Mouse (Mus musculus): Measurements from ENCODE around the gene Gm49673. TPM values are rescaled to one million over a fixed set of nuclear protein-coding genes. Genes with fewer than 3 reads are reported as not detected.
"Not testable (repeated sequence)": the region's sequence is repeated elsewhere in the genome, so short reads cannot be mapped to it uniquely, and the experiment has no call there.

Gm49673 gene
- total and polyA plus RNA-seq, 2 experiments from 2014 or later, result not detected

DNA sequence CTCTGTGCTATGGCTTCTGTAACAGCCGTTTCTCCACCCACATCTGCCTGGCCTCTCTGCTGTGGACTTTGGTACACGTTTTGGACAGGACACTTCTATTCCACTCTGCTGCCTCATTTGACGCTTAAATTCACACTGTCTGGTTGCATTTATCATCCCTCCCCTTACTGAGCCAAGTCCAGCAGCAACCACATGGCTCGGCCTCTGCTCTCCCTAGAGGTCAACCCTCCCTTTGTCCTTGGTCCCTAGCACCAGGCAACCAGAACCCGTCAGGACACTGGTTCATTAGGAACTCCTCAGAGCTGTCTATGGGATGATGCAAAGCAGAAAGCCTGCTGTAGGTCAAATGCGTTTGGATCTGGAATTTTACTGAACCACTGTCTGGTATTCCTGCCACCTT lies 16.7 kb downstream of the Gm49673 start:
- ATAC-seq (ENCODE audit: insufficient read depth, low read depth); H3K4me1 ChIP-seq (ENCODE audit: control insufficient read depth, insufficient read depth); H3K4me3 ChIP-seq (ENCODE audit: low read depth, low read length); H3K36me3 ChIP-seq (replicated peaks; ENCODE audit: control insufficient read depth, insufficient read depth, low read length); H3K9ac ChIP-seq (replicated peaks; ENCODE audit: low read depth, low read length); H3K27ac ChIP-seq (ENCODE audit: low read depth); H3K9me3 ChIP-seq (replicated peaks; ENCODE audit: control insufficient read depth, low read length); DNase-seq (ENCODE audit: low spot score); H3K27me3 ChIP-seq (ENCODE audit: control insufficient read depth, insufficient read depth, low read length); H3K4me2 ChIP-seq (ENCODE audit: low read depth, low read length): not testable (repeated sequence)
- WGBS, result no CpG with 5 or more reads among the region's 6 CpGs

DNA sequence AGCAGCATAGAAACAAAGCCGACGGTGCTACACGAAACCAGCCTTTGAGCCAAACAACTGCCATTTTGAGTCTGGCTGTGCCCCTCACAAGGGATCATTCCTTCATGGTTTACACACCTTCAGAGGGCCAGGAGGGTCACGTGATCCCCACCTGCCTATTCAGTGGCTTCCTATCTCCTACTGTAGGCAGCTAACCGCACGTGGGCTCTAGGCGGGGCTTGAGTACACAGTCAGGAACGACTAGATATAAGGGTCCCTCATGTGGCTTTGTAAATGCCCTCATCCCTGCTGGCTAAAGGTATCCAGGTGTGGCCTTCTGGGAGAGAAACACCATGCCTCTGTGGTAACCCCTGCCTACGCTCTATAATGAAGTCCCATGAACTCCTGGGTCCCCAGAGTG lies 18.0 kb downstream of the Gm49673 start:
- not testable (repeated sequence) for ATAC-seq (ENCODE audit: insufficient read depth, low read depth); H3K36me3 ChIP-seq (replicated peaks; ENCODE audit: control insufficient read depth, insufficient read depth, low read length); H3K4me3 ChIP-seq (ENCODE audit: low read depth, low read length); H3K27me3 ChIP-seq (ENCODE audit: control insufficient read depth, insufficient read depth, low read length); DNase-seq (ENCODE audit: low spot score); H3K4me1 ChIP-seq (ENCODE audit: control insufficient read depth, insufficient read depth); H3K9ac ChIP-seq (replicated peaks; ENCODE audit: low read depth, low read length); H3K4me2 ChIP-seq (ENCODE audit: low read depth, low read length); H3K9me3 ChIP-seq (replicated peaks; ENCODE audit: control insufficient read depth, low read length); H3K27ac ChIP-seq (ENCODE audit: low read depth)
- whole genome bisulfite sequencing, result 88% methylated on average over 9 of the region's 9 CpGs

DNA sequence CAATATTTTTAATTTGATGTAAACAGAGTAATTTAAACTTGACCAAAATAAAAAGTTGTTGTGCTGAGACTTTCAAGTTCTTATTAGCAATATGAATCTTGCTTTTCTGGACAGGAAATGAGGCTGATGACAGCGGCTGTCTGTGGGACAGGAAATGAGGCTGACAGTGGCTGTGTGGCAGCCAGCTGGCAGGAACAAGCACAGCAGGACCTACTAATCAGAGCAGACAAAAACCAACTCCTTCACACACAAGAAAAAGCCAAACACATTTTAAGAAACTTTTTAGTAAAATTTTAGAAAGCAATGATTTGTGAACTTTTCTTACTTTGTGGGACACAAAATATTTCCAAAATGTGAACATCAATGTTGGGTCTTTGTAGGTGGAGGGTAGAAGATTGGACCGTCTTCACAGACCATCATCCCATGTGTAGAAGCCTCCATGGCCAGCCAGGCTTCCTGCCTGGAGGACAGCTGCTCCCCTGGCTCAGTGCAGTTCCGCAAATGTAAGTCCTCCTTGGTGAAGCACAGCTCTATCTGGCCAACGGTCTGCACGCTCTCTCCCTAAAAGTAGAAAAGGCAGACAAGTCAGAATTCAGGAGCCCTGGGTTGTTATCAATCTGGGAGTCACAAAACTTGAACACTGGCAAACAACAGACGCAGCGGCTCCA lies 19.1 kb downstream of the Gm49673 start:
- H3K9ac ChIP-seq (replicated peaks; ENCODE audit: low read depth, low read length); DNase-seq (ENCODE audit: low spot score); H3K9me3 ChIP-seq (replicated peaks; ENCODE audit: control insufficient read depth, low read length); ATAC-seq (ENCODE audit: insufficient read depth, low read depth); H3K36me3 ChIP-seq (replicated peaks; ENCODE audit: control insufficient read depth, insufficient read depth, low read length); H3K4me2 ChIP-seq (ENCODE audit: low read depth, low read length); H3K4me1 ChIP-seq (ENCODE audit: control insufficient read depth, insufficient read depth); H3K4me3 ChIP-seq (ENCODE audit: low read depth, low read length); H3K27ac ChIP-seq (ENCODE audit: low read depth); H3K27me3 ChIP-seq (ENCODE audit: control insufficient read depth, insufficient read depth, low read length): not testable (repeated sequence)
- 71% methylated on average over 1 of the region's 7 CpGs for WGBS

DNA sequence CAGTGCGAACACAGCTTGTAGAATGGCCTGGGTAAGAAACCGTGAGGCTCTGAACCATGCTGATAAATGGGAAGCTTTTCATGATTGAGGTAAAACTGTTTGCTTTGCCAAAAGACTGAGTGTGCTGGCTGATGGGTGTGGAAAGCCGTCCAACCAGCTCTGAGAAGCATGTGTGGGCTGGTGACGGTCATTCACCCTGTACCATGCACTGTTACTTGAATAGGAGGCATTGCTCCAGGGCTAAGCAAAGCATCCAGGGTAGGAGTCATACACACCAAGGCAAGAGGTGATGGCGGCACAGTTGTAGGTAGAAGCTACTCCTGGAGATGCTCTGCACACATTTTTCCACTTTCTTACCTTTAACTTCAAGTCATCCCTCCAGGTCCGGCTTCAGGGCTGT lies 23.0 kb downstream of the Gm49673 start:
- not testable (repeated sequence) for DNase-seq (ENCODE audit: low spot score); H3K9ac ChIP-seq (replicated peaks; ENCODE audit: low read depth, low read length); H3K36me3 ChIP-seq (replicated peaks; ENCODE audit: control insufficient read depth, insufficient read depth, low read length); ATAC-seq (ENCODE audit: insufficient read depth, low read depth); H3K4me3 ChIP-seq (ENCODE audit: low read depth, low read length); H3K9me3 ChIP-seq (replicated peaks; ENCODE audit: control insufficient read depth, low read length); H3K27me3 ChIP-seq (ENCODE audit: control insufficient read depth, insufficient read depth, low read length); H3K4me1 ChIP-seq (ENCODE audit: control insufficient read depth, insufficient read depth); H3K4me2 ChIP-seq (ENCODE audit: low read depth, low read length); H3K27ac ChIP-seq (ENCODE audit: low read depth)
- WGBS, result 100% methylated on average over 2 of the region's 6 CpGs

DNA sequence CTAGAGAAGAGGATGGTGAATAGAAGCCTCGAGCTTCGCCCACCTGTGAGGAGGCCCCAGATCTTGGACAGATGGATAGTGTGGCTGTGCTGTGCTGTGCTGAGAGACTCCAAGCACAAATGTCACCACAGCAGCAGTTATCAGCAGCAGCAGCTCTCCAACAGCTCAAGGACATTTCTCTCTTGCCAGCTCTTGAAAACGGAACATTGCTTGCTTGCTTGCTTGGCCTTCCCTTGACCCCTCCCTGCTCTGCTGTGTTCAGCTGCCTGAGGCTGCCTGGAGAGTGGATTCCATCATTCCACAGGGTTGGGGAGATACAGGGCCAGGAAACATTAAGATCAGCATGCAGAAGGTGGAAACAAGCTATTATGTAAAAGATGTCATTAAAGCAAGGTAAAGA lies 24.6 kb downstream of the Gm49673 start:
- DNase-seq (ENCODE audit: low spot score); H3K36me3 ChIP-seq (replicated peaks; ENCODE audit: control insufficient read depth, insufficient read depth, low read length); H3K9me3 ChIP-seq (replicated peaks; ENCODE audit: control insufficient read depth, low read length); H3K27me3 ChIP-seq (ENCODE audit: control insufficient read depth, insufficient read depth, low read length); H3K9ac ChIP-seq (replicated peaks; ENCODE audit: low read depth, low read length); H3K4me3 ChIP-seq (ENCODE audit: low read depth, low read length); H3K4me2 ChIP-seq (ENCODE audit: low read depth, low read length); H3K4me1 ChIP-seq (ENCODE audit: control insufficient read depth, insufficient read depth): not testable (repeated sequence)
- H3K27ac ChIP-seq (ENCODE audit: low read depth), result peak overlapping the region; percentile 51; the same call in 1 of the 2 replicates
- WGBS, result no CpG with 5 or more reads among the region's 3 CpGs
- peak; percentile 89 for ATAC-seq (ENCODE audit: insufficient read depth, low read depth)

DNA sequence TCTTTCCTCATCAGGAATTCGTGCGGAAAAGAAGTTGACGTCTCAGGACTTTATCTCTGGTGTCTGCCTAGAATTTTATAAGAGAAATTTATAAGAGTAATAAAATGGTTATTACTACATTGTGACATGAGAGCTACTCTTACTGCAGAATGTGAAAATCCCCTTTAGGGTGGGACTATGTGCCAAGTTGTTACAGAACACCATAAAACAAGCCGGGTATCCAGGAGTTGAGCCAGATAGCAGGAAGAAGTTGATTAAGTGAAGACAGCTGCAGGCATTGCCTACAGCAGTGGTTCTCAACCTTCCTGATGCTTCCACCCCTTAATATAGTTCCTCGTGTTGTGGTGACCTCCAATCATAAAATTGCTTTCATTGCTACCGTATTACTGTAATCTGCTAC lies 30.7 kb downstream of the Gm49673 start:
- DNase-seq (ENCODE audit: low spot score); H3K4me3 ChIP-seq (ENCODE audit: low read depth, low read length); H3K36me3 ChIP-seq (replicated peaks; ENCODE audit: control insufficient read depth, insufficient read depth, low read length); H3K9me3 ChIP-seq (replicated peaks; ENCODE audit: control insufficient read depth, low read length); H3K27ac ChIP-seq (ENCODE audit: low read depth); H3K27me3 ChIP-seq (ENCODE audit: control insufficient read depth, insufficient read depth, low read length); ATAC-seq (ENCODE audit: insufficient read depth, low read depth); H3K4me1 ChIP-seq (ENCODE audit: control insufficient read depth, insufficient read depth); H3K4me2 ChIP-seq (ENCODE audit: low read depth, low read length); H3K9ac ChIP-seq (replicated peaks; ENCODE audit: low read depth, low read length): not testable (repeated sequence)
- no CpG with 5 or more reads among the region's 6 CpGs for WGBS

DNA sequence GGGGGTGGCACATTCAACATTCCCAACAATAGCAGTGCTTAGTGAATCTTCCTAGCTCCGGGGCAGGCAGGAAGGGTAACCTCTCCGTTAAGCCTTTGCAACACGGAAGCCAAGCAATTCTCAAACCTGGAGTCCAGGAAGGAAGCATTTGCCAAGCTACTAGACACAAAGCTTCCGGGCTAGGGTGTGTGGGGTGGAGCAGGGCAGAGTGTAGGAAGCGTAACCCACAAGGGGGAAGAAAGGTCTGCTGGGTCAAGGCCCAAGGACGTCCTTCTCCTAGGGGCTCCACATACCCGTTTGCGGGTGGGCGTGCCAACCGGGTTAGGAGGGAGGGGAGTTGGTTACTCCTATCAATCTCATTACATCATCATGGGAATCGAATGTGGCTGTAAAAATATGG lies 31.2 kb downstream of the Gm49673 start:
- ATAC-seq (ENCODE audit: insufficient read depth, low read depth); H3K9ac ChIP-seq (replicated peaks; ENCODE audit: low read depth, low read length); H3K36me3 ChIP-seq (replicated peaks; ENCODE audit: control insufficient read depth, insufficient read depth, low read length); H3K27ac ChIP-seq (ENCODE audit: low read depth); H3K9me3 ChIP-seq (replicated peaks; ENCODE audit: control insufficient read depth, low read length); H3K27me3 ChIP-seq (ENCODE audit: control insufficient read depth, insufficient read depth, low read length); DNase-seq (ENCODE audit: low spot score); H3K4me3 ChIP-seq (ENCODE audit: low read depth, low read length); H3K4me1 ChIP-seq (ENCODE audit: control insufficient read depth, insufficient read depth); H3K4me2 ChIP-seq (ENCODE audit: low read depth, low read length): not testable (repeated sequence)
- 71% methylated on average over 6 of the region's 11 CpGs for WGBS

DNA sequence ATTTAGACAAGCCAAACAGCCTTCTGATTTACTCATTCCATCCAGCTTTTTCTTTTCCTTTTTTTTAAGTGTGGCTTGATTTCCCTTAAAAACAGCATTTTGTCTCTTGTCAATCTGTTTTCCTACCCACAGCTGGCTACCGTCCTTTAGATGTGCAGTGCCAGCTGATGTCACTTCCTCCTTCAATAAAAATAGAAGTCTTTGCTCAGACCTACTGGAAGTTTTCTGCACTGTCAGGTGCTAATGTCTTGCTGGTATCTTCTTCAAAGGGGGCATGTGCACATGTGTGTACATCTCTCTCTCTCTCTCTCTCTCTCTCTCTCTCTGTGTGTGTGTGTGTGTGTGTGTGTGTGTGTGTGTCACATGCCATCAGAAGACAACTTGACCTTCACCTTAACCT lies 35.4 kb downstream of the Gm49673 start:
- H3K9me3 ChIP-seq (replicated peaks; ENCODE audit: control insufficient read depth, low read length); H3K36me3 ChIP-seq (replicated peaks; ENCODE audit: control insufficient read depth, insufficient read depth, low read length); ATAC-seq (ENCODE audit: insufficient read depth, low read depth); DNase-seq (ENCODE audit: low spot score); H3K4me1 ChIP-seq (ENCODE audit: control insufficient read depth, insufficient read depth); H3K27me3 ChIP-seq (ENCODE audit: control insufficient read depth, insufficient read depth, low read length); H3K4me3 ChIP-seq (ENCODE audit: low read depth, low read length); H3K9ac ChIP-seq (replicated peaks; ENCODE audit: low read depth, low read length); H3K4me2 ChIP-seq (ENCODE audit: low read depth, low read length); H3K27ac ChIP-seq (ENCODE audit: low read depth): not testable (repeated sequence)
- no CpG with 5 or more reads among the region's 1 CpGs for WGBS

DNA sequence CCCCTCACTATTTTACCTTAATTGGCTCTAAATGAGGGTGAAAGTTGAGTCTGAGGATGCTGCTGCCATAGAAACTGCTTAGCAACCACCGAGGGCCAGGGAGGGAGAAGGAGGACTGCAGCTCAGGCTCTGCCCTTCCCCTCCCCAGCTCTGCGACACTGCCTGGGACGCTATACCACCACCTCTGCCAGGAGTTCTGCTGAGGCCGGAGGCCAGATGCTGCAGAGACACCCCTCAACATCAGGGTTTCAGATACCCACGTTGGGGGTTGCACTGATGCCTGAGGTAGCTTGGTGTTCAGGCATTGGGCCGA lies 46.3 kb downstream of the Gm49673 start:
- H3K4me3 ChIP-seq (ENCODE audit: low read depth, low read length); H3K36me3 ChIP-seq (replicated peaks; ENCODE audit: control insufficient read depth, insufficient read depth, low read length); H3K27ac ChIP-seq (ENCODE audit: low read depth); H3K9me3 ChIP-seq (replicated peaks; ENCODE audit: control insufficient read depth, low read length); ATAC-seq (ENCODE audit: insufficient read depth, low read depth); H3K27me3 ChIP-seq (ENCODE audit: control insufficient read depth, insufficient read depth, low read length); H3K9ac ChIP-seq (replicated peaks; ENCODE audit: low read depth, low read length); DNase-seq (ENCODE audit: low spot score); H3K4me1 ChIP-seq (ENCODE audit: control insufficient read depth, insufficient read depth); H3K4me2 ChIP-seq (ENCODE audit: low read depth, low read length): not testable (repeated sequence)
- WGBS, result 63% methylated on average over 2 of the region's 6 CpGs

Data from heart, postnatal 0 days (tissue).